Mouse (Mus musculus): ENCODE results near the gene Mettl11b.
"Not testable (repeated sequence)": the region's sequence is repeated elsewhere in the genome, so short reads cannot be mapped to it uniquely, and the experiment has no call there.

Mettl11b gene

GRCm38 (mm10) chr1:163725106-163725759 is at the start of gene Mettl11b:
Gene Mettl11b, minus strand, starts transcription at chr1:163725232.
- no peak for DNase-seq (ENCODE audit: low spot score)

- no peak for DNase-seq (ENCODE audit: low spot score)
These were observed 32.6 kb upstream of the Mettl11b start for GRCm38 (mm10) chr1:163757462-163758207.

GRCm38 (mm10) chr1:163751360-163751992 is 26.4 kb upstream of the Mettl11b start:
- DNase-seq (ENCODE audit: low spot score): no peak

GRCm38 (mm10) chr1:163737239-163737533 is 12.2 kb upstream of the Mettl11b start:
- no peak for DNase-seq (ENCODE audit: low spot score)

GRCm38 (mm10) chr1:163736441-163737238 is 11.6 kb upstream of the Mettl11b start:
- no peak for DNase-seq (ENCODE audit: low spot score)

GRCm38 (mm10) chr1:163731166-163731565 is 6.1 kb upstream of the Mettl11b start:
- not testable (repeated sequence) for DNase-seq (ENCODE audit: low spot score)

- no peak for DNase-seq (ENCODE audit: low spot score)
These were observed 1.1 kb downstream of the Mettl11b start for GRCm38 (mm10) chr1:163723913-163724312.

- DNase-seq (ENCODE audit: low spot score): no peak
These were observed 16.4 kb downstream of the Mettl11b start for GRCm38 (mm10) chr1:163708618-163709017.

- no peak for DNase-seq (ENCODE audit: low spot score)
These were observed 24.5 kb downstream of the Mettl11b start for GRCm38 (mm10) chr1:163700571-163700970.

GRCm38 (mm10) chr1:163699702-163700101 is 25.3 kb downstream of the Mettl11b start:
- DNase-seq (ENCODE audit: low spot score): no peak

GRCm38 (mm10) chr1:163691860-163692259 is 33.2 kb downstream of the Mettl11b start:
- no peak for DNase-seq (ENCODE audit: low spot score)

GRCm38 (mm10) chr1:163682935-163683430 is 42.0 kb downstream of the Mettl11b start:
- DNase-seq (ENCODE audit: low spot score): no peak

- no peak for DNase-seq (ENCODE audit: low spot score)
These were observed 42.9 kb downstream of the Mettl11b start for GRCm38 (mm10) chr1:163682127-163682526.

GRCm38 (mm10) chr1:163672866-163673265 is 52.2 kb downstream of the Mettl11b start:
- DNase-seq (ENCODE audit: low spot score): no peak

- DNase-seq (ENCODE audit: low spot score): no peak
These were observed 53.7 kb downstream of the Mettl11b start for GRCm38 (mm10) chr1:163671326-163671725.

GRCm38 (mm10) chr1:163670702-163671101 is 54.3 kb downstream of the Mettl11b start:
- DNase-seq (ENCODE audit: low spot score): no peak

- DNase-seq (ENCODE audit: low spot score): no peak
These were observed 55.1 kb downstream of the Mettl11b start for GRCm38 (mm10) chr1:163669936-163670335.

- DNase-seq (ENCODE audit: low spot score): no peak
These were observed 62.6 kb downstream of the Mettl11b start for GRCm38 (mm10) chr1:163662416-163662815.

GRCm38 (mm10) chr1:163658535-163658928 is 66.5 kb downstream of the Mettl11b start:
- DNase-seq (ENCODE audit: low spot score): no peak

GRCm38 (mm10) chr1:163657766-163658534 is 67.1 kb downstream of the Mettl11b start:
- DNase-seq (ENCODE audit: low spot score): no peak

- no peak for DNase-seq (ENCODE audit: low spot score)
These were observed 68.0 kb downstream of the Mettl11b start for GRCm38 (mm10) chr1:163657056-163657455.

All from urinary bladder, postnatal 10 days (tissue).